Mouse (Mus musculus) T-helper 2 cell (primary cell): ENCODE measurements around the gene Sfxn5.

ENCODE experiments used
- in situ Hi-C: fragments of 300-600 bp; cut with MboI, MseI; formaldehyde crosslinking; loops from one replicate; pipeline ENCODE4 v1.15.1; 2025; ENCODE audit warnings: high pct_unique_total_duplicates

Gene Sfxn5

DNA sequence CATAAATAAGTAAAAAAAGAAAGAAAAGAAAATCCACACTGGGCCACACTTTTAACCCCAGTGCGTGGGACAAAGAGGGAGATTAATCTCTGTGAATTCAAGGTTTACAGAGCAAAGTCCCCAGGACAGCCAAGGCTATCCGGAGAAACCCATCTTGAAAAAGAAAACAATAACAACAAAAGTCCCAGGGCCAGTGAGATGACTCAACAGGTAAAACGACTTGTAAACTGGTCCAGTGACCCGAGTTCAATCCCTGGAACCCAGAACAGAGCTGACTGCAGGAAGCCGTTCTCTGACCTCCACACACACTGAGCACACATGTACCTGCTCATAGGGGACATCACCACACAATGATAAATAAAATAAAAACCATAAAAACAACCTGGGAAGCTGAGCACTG is 31.2 kb upstream of the Sfxn5 start:
- in situ Hi-C loops = no loop called here

DNA sequence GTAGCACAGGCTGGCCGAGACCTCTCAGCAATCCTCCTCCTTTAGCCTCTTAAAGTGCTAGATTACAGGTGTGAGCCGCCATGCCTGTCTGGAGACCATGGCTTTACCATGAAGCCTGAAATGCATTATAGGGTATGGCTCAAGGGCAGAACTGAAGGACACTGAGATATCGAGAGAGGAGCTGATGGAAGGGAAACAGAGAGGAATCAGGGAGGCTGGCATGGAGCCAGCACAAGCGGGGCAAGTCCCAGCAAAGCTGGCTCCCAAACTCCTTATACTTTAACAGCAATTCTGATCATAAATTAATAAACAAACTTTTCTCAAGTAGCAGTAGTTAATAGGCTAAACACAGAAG is 30.7 kb upstream of the Sfxn5 start:
- in situ Hi-C loops = no loop called here

DNA sequence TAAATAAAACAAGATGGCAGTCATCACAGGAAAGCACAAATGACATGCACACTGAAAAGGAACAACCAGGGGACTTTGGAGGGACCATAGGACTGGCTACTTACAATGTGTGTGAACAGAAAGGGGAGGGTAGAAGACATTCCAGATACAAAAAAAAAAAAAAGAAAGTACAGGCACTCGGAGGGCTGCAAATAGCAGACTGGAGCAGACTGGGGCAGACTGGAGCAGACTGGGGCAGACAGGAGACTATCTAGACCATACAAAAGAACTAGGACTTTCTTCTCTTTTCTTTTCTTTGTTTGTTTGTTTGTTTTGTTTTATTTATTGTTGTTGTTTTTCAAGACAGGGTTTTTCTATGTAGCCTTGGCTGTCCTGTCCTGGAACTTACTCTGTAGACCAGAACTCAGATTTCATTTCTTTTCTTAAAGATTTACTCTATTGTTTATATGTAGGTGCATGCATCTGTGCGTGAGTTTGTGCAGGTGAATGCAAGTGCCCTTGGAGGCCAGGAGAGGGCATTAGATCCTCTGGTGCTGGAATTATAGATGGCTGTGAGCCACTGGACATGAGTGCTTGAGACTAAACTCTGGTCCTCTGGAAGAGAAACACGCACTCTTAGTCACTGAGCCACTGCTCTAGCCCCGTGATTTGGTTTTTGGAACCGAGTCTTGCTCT is 30.1 kb upstream of the Sfxn5 start:
- in situ Hi-C loops = no loop called here

DNA sequence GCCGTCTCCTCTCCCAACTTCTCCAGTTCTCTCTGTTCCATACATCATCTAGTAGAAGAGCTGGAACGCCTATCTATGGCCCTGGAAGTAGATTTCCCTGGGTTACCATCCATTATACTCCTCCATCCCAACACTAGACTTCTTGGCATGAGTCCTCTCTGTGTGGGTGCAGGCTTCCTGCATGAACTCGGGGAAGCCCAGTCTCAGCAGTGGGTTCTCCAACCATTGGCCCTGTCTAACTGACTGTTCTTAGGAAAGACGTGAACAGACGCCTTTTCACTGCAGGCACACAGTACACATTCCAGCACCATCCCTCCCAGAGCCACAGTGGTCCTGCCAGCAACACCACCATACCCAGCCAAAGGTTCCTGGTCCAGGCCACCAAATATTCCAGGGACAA is 29.4 kb upstream of the Sfxn5 start:
- in situ Hi-C loops = no loop called here

DNA sequence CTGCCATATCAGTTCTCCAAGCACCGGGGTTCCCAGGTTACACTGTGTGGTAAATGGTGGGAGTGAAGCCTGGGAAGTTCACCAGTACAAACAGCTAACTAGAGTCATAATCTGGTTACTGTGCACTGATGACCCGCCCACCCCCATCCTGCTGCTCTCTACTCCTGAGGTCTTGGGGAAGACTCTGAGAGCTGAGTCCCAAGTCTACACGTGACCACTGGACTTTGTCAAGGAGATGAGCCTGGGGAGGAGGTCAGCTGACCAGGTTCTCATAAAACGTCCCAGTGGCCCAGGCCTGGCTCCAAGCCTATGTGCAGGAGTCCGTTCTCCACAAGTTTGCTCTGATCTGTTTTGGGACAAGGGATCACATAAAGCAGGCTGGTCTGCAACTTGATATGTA is 27.1 kb upstream of the Sfxn5 start:
- in situ Hi-C loops = no loop called here

DNA sequence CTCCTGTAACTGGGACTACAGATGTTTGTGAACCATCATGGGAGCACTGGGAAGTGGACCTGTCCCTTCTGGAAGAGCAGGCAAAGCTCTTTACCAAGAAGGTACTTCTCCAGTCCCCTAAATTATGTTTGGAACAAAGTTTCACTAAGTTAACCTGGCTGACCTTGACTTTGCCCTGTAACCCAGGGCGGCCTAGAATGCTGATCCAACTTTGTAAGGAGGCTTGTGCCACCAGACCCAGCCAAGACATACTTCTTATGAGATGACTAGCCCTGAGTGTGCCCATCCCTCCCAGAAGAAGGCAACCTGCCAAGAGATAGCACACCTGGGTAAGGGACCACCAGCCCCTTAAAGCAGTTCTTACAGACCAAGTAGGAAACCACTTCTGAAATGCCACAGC is 25.7 kb upstream of the Sfxn5 start:
- in situ Hi-C loops = no loop called here

DNA sequence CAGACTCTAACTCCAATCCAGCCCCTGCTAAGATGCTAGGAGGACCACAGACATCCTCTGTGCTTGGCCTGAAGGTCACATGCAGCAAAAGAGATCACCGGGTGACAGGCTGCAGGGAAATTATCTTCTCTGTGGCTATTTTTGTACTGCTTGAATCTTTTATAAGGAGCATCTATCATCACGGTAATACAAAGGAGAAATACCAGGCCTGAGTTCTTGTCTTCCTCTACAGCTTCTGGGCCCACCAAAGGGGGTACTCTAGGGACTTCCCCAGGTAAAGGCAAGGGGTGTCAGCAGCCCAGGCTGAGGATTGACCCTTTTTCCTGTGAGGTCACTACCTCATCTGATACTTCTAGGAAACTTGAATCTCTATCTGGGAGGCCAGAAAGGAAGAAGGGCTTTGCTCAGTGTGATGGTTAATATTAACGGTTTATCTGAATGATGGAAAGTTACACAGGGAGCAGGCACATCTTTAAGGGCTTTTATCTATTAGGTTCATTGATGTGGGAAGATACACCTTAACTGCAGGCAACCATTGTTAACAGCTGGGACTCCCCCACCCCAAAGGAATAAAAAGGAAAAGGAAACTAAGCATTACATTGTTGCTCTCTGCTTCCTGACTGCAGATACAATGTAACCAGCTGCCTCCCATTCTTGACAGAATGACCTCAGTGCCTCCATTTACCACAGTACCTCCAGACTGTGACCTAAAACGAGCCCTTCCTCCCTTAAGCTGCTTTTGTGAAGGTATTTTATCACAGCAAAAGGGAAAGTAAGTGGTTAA is 23.7 kb upstream of the Sfxn5 start:
- in situ Hi-C loops = no loop called here

DNA sequence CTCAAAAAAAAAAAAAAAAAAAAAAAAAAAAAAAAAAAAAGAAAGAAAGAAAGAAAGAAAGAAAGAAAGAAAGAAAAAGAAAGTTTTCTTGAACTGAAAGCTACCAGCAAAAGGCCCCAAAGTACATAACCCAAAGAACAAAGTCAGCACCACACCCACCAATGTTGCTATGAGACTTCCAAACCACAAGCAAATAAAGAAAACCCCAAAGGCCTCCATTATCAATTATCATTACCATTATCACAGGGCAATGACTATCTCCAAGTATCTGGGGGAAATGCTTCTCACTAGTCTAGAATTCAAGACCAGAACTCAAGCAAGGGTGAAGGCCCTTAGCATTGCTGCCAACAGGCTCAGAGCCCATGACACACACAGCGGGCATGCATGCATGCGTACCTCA is 22.5 kb upstream of the Sfxn5 start:
- in situ Hi-C loops = no loop called here

DNA sequence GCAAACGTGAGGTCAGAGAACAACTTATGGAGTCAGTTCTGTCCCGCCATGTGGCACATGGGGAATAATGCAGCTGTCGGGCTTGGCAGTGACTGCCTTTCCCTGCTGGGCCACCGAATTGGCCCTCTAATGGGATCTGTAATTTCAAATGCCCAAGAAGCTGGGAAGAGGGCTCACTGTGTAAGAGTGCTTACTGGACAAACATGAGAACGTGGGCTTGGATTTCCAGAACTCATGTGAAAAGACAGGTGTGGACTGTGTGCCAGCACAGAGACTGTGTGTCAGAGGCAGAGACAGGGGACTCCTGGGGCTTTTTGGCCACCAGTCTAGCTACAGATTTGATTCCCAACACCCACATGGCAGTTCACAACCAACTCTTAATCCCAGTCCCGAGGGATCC is 21.5 kb upstream of the Sfxn5 start:
- in situ Hi-C loops = no loop called here

DNA sequence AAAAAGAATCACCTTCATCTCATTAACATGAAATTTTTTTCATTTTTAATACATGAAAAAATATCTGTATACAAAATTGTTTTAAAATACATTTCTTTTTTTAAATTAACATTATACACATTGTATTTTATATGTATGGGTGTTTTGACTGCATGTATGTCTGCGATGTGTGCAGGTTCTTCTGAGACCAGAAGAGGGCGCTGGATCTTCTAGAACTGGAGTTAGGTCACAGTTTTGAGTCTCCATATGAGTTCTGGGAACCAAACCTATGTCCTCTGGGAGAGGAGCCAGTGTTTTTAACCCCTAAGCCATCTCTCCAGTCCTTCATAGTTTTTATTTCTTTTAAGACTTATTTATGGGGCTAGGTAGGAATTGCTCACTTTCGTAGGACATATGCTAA is 20.5 kb upstream of the Sfxn5 start:
- in situ Hi-C loops = no loop called here

DNA sequence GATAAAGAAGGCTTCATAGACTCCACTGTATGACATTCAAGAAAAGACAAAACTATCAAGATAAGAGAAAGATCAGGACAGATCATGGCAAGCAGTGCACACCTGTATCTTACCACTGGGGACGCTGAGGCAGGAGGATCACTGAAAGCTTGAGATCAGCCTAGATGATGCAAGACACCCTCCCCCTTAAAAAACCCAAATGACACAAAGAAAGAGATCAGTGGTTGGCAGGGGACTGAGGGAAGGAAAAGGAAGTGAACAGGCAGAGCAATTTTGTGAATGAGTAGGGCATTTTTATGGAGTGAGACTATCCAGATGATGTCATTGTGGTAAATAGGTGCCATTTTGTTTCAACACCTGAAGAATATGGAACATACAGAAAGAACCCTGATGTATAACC is 16.9 kb upstream of the Sfxn5 start:
- in situ Hi-C loops = no loop called here

DNA sequence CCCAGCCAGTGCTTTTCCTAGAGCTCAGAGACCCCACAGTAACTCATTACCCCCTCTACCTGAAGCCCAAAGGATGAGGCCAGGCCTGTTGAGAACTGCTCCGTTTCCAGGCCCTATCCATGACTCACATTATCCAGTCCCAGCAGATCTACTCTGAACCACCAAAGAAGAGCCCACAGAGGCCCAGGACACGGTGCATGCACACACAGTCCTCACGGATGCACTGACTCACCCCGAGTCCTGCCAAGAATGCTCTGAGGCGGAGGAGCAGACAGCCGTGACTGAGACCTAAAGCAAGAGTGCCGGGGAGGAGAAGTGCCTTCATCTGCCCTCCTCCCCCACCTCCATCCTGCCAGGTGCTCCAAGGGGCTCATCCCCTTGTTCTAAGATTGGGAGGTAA is 16.0 kb upstream of the Sfxn5 start:
- in situ Hi-C loops = loop anchor here (5.0 kb wide), 1 partner anchor 38 kb away; no protein-coding TSS in a partner anchor

DNA sequence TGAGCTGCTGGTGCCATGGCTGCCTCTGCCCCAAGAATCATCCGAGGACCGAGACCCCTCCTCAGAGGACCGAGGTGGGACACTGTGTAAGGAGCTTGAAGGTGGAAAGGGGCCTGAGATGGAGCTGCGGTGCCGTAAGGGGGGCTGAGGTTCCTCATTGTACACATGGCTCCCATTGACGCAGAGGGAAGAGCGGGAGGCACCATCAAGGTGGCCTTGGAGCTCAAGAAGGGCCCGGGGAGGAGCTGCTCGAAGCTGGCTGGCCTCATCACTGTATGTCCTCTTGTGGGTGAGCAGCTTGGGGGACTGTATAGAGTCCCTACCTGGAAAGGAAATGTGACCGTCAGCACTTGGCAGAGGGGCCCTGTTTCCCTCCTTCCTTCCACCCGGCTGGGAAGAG is 14.9 kb upstream of the Sfxn5 start:
- in situ Hi-C loops = loop anchor here (5.0 kb wide), 1 partner anchor 39 kb away; no protein-coding TSS in a partner anchor

DNA sequence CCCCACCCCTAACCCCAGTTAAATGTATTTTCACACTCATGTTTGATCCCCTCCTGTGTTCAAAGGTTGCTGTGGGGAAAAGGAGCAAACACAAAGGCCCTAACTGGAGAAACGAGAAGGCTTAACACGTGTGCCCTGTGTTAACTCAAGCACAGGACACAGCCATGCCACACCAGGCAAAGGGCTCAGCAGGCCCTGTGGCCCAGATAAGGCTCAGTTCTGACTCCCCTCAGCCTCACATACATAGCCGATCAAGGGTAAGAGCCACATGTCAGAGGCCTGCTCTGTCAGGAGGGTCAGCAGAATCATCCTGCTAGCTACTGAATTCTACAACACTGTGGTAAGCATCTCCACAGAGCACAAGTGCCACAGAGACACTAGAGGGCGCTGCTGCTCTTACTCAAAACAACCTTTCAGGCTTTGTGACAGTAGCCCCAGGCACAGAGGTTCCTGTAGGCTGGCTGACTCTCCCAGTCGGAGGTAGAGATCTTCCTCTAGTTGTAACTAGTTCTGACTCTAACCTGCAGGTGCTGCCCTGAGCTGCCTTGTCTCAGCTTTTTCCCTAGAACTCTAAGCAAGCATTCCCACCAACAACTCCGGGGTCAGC is 12.9 kb upstream of the Sfxn5 start:
- in situ Hi-C loops = loop anchor here (5.0 kb wide), 1 partner anchor 41 kb away; no protein-coding TSS in a partner anchor

DNA sequence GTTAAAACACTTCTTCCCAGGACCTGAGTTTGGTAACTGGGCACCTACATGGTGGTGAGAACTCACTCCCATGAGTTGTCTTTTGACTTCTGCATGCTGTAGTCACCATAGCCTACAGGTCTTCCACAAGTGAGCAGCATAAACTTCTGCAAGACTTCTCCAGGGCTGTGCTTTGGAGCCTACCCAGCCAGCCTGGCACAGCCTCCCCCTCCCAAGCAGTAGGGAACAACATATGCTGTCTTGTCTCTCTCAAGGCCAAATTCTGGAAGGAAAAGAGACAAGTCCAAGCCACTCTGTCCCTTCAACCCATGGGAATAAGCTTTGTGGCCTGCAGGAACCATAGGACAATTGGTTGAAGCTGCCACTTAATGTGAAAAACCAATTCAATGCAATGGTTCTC is 11.7 kb upstream of the Sfxn5 start:
- in situ Hi-C loops = loop anchor here (5.0 kb wide), 1 partner anchor 42 kb away; no protein-coding TSS in a partner anchor

DNA sequence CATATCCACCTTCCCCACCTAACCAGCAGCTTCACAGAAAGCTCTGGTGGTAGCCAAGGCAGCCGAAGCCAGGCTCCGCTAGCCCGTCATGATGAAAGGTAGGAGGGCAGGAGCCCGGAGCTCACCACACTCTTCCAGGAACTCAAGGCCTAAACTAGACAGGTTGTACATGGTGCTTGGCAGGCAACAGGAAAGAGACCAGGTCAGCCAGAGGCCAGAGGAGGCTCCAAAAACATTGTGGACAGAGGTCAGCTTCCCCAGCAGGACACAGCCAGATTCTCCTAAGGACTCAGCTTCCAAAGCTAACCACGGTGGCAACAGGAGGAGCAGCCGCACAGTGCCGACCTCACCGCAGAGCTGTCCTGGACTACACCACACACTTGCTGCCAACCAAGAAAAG is 9.8 kb upstream of the Sfxn5 start:
- in situ Hi-C loops = no loop called here

DNA sequence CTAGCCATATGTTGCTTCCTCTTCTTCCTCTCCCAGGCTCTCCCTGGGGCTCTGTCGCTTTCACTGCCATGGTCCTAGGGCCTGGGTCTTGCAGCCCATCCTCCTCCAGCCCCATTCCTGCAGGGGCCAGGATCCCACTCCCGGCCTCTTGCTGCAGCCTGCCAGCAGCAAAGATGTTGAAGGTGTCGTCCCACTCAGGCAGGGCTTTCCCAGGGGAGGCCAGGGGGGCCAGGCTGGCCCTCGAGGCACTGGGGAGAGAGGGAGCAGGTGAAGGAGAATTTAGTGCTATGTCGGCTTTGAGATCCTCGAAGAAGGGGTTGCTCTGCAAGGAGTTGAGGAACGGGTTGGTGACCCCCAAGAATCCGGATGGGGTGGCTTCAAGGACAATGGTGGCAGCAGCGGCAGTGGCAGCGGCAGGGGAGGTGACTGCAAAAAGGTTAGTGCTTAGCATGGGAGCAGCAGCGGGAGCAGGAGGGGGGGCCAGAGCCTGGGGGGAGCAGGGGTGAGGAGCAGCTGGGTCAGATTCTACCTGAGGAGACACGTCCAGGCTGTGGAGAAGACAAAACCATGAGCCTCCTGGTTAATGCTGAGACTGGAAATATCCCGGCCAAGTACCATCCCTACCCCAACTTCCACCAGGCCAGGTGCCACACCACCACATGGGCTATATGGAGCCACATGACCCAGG is 8.7 kb upstream of the Sfxn5 start:
- in situ Hi-C loops = no loop called here

DNA sequence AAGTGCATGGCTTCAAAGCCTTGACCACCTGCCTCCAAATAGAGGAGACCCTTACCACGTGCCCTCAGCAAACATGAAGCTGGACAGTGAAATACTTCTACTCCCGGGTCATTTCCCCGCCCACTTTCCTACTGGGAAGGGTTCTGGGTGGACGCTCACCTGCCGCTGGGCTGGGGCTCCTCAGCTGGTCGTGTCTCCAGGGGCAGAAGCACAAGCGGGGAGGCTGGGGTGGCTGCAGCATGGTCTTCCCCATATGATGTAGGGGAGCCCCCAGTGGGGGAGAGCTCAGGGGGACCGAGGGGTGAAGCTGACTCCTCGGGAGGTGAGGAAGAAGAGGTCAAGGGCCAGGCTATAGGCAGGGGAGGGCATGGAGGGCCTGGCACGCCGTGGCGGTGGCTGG is 7.0 kb upstream of the Sfxn5 start:
- in situ Hi-C loops = no loop called here

DNA sequence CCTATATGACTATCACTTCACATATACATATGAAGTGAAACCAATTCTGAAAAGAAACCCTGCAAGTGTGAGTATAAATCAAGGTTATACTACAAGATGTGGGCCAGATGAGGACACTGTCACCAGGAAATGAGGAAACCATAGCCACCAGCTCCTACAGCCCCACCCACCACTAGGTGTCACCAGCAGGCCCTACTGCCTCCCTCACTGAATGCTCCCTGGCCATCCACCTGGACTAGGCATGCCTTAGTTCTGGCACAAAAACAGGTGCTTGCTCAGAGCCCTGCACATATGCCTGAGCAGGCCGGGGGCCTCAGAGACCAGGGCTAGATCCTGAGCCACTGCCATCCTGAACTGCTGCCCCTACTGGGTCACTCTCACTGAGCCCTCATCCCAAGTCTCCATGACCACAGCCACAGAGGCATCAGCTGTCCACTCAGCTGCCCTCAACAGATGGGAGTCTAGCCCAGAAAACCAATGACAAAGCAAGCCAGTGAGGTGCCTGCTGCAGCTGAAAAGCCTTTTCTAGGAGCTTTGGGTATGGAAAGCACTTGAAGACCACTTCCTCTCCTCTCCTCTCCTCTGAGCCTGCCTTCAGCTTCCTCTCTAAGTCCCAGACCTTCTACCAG is 6.2 kb upstream of the Sfxn5 start:
- in situ Hi-C loops = no loop called here

DNA sequence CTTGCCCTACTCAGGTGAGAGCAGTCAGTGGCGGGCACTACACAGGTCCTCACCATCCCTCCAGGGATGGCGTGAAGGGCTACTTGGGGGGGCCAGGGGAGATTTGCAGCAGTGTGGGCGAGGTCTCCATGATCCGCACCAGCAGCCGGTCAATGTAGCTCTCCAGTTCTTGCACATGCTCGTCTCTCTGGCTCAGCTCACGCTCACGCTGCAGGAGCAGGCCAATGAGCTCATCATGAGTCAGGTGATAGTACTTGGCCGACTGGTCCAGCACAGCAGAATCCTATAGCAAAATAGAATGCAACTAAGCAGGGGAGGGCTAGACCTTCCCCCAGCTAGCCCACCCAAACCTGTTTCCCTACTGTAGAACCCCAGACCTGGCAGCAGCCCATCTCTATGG is 3.7 kb upstream of the Sfxn5 start:
- in situ Hi-C loops = no loop called here

DNA sequence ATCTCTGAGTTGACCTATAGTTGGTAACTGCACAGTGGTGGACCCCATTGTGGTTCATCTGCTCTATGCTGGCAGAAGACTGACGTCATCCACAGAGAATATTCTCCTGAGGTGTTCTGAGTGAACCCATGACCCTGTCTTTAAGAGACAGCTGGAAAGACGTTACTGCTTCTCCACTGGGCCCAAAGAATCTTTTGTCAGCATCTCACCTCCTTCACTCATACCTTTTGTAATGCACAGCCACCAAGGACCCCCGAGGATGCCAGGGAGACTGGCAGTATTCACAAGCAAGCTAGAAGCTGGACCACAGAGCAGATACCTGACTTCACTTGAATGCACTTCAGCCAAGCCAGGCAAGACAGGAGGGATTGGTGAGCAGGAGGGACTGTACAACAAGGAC is 2.1 kb upstream of the Sfxn5 start:
- in situ Hi-C loops = no loop called here

DNA sequence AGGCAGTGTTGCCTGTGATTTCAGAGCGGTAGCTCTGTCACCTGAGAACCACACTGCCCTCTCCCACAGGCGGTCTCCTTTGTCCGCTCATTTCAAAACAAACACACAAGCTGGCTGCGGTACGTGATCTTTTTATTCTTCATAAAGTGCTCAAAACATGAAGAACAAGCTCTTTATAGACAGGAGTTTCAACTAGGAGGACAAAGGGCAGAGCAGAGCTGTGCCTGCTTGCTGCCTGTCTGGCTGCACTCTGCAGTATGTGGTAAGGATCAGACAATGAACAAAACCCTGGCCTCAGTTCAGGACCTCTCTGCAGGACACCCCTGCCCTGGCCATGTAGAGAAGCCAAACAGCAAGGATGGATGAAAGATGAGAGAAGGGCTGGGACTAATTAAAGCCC is 1.6 kb upstream of the Sfxn5 start:
- in situ Hi-C loops = no loop called here
